Mouse (Mus musculus) heart, embryonic 16.5 days (tissue): ENCODE measurements at regions not wholly inside any gene's neighbourhood (a gene's known extent, or its start where the extent isn't known, plus 50 kb on each side); places are given as distances from the start of the nearest gene placed in this dataset.

Experiments
- ATAC-seq: fragments of 200-750 bp; cut with Nextera tagmentation; replicated peaks from 2 replicates; pipeline ENCODE4 v1.8.0; 2017; ENCODE audit warnings: moderate number of reproducible peaks; ENCODE audit not compliant: insufficient read depth, low FRiP score; ENCODE audit errors: extremely low read depth
- H3K27ac ChIP-seq: fragments of 300-500 bp; sonication (generic); 2 replicates; pipeline ENCODE4 v1.5.1; 2014; ENCODE audit warnings: mild to moderate bottlenecking, low read length, control low read depth, moderate library complexity
- H3K27me3 ChIP-seq: fragments of 300-500 bp; sonication (generic); 2 replicates; pipeline ENCODE4 v1.6.1; 2014; ENCODE audit warnings: low read length, mixed read lengths; ENCODE audit not compliant: control insufficient read depth, insufficient read depth
- H3K36me3 ChIP-seq: fragments of 300-500 bp; sonication (generic); 2 replicates; pipeline ENCODE4 v1.6.1; 2014; ENCODE audit not compliant: control insufficient read depth, insufficient read depth
- H3K4me1 ChIP-seq: fragments of 300-500 bp; sonication (generic); 2 replicates; pipeline ENCODE4 v1.6.1; 2014; ENCODE audit warnings: low read length, mixed read lengths; ENCODE audit not compliant: control insufficient read depth, insufficient read depth
- H3K4me2 ChIP-seq: fragments of 300-500 bp; sonication (generic); 2 replicates; pipeline ENCODE4 v1.6.1; 2014; ENCODE audit warnings: low read depth, mild to moderate bottlenecking, control low read depth, low read length
- H3K4me3 ChIP-seq: fragments of 300-500 bp; sonication (generic); 2 replicates; pipeline ENCODE4 v1.5.1; 2014; ENCODE audit warnings: mild to moderate bottlenecking, control low read depth, low read length
- H3K9ac ChIP-seq: fragments of 300-500 bp; sonication (generic); 2 replicates; pipeline ENCODE4 v1.6.1; 2014; ENCODE audit warnings: low read length, control low read depth
- H3K9me3 ChIP-seq: fragments of 300-500 bp; sonication (generic); replicated peaks from 2 replicates; pipeline ENCODE4 v1.6.1; 2016; ENCODE audit warnings: low read length; ENCODE audit not compliant: control insufficient read depth
- WGBS: fragments of 180-500 bp; shearing (Covaris S2); extraction: QIAGEN DNeasy Blood & Tissue Kit; methylation state at CpG from one replicate; pipeline ENCODE4 v1.1.7; 2014; 5-methylcytosine and 5-hydroxymethylcytosine counted together

DNA sequence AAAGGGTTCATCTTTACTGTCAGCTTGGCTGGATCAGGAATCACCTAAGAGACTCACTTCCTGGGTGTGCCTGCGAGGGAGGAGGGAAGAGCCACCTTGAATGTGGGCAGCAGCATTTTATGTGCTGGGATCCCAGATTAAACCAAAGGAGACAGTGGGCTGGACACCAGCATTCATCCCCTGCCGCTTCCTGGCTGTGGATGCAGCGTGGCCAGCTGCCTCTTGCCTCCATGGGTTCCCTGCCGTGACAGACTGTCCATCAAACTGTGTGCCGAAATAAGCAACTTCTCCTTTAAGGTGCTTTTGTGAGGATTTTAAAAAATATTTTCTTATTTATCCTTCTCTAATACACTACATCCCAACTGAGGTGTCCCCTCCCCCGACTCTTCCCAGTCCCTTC is 55.4 kb upstream of the Cdh4 start:
- no peak overlapping the region for H3K4me2 ChIP-seq
- ATAC-seq: no peak
- no peaks in the 10 kb centered on the region for H3K27me3 ChIP-seq
- no peak overlapping the region for H3K4me3 ChIP-seq
- H3K36me3 ChIP-seq: no peaks in the 10 kb centered on the region
- H3K9me3 ChIP-seq: no peaks in the 10 kb centered on the region
- 74% methylated on average over 6 of the region's 6 CpGs for WGBS
- no peaks in the 10 kb centered on the region for H3K4me1 ChIP-seq
- no peak overlapping the region for H3K27ac ChIP-seq
- H3K9ac ChIP-seq: no peak overlapping the region

- H3K4me2 ChIP-seq: no peak overlapping the region
- ATAC-seq: no peak
- 64% methylated on average over 4 of the region's 4 CpGs for WGBS
- no peaks in the 10 kb centered on the region for H3K36me3 ChIP-seq
- no peaks in the 10 kb centered on the region for H3K9me3 ChIP-seq
- no peak overlapping the region for H3K4me3 ChIP-seq
- H3K9ac ChIP-seq: no peak overlapping the region
- no peaks in the 10 kb centered on the region for H3K4me1 ChIP-seq
- H3K27ac ChIP-seq: no peak overlapping the region
- no peaks in the 10 kb centered on the region for H3K27me3 ChIP-seq
Observed at GRCm38 (mm10) chr2:179390486-179390885, 51.7 kb upstream of the Cdh4 start.

DNA sequence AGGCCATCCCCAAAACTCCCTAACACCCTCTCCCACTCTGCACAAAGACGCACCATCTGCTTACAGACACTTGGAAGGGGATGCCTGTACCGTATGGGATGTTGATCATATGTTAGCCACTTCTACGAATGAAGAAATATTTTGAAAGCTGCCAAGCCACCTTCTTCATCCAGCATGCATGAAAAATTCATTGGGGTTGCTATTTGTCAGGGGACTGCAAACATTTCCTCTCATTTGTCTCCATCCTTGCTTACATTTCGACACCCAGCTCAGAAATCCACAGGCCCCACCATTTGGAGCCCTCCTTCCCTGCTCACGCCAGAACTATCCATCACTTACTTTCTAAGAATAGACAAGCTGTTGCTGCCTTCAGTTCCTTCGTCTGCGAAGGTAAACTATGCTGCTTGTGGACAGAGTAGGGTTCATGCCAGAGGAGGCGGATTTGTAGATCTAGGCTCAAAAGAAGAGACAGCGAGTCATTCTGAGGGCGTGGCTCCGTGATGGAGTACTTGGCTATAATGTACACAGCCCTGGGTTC is 51.2 kb upstream of the Cdh4 start:
- ATAC-seq: no peak
- Histone ChIP-seq H3K4me3 (no peak overlapping the region), H3K9me3 (no peaks in the 10 kb centered on the region), H3K27ac (no peak overlapping the region), H3K27me3 (no peaks in the 10 kb centered on the region), H3K36me3 (no peaks in the 10 kb centered on the region), H3K4me1 (no peaks in the 10 kb centered on the region), H3K9ac (no peak overlapping the region), H3K4me2 (no peak overlapping the region)
- 40% methylated on average over 11 of the region's 11 CpGs for whole genome bisulfite sequencing
